Mouse (Mus musculus): Measurements from ENCODE around the gene Grin2b. TPM values are rescaled to one million over a fixed set of nuclear protein-coding genes. Genes with fewer than 3 reads are reported as not detected.

Grin2b gene
- total and polyA plus RNA-seq, 3 experiments = not detected

DNA sequence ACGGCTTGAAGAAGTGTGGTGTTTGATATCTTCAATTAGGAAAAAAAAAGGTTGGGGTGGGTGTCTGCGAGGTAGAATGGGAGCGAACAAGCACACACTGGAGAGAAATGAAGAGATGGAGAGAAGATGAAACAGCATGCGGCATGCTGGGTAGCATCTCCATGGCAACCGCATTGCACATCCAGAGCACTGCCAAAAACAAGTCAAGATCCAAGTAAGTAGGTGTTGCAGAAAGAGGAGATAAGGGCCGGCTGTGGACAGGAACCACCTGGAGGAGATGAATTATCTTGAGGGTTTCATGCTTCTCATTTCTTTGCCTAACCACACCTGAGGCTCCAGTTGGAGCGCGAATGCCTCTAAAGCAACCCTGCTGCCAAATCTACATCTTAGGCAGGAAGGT is 313.8 kb downstream of the Grin2b start:
- dilution Hi-C loops (cut with MboI; ENCODE audit: extremely low pct_ligation_motif_present, extremely low pct_unique_long_range_greater_than_20kb, low sequenced_read_pairs) = no loop called here
- no peaks in the 10 kb centered on the region for H3K4me1 ChIP-seq (ENCODE audit: control insufficient read depth in 1 of 2, insufficient read depth in 2 of 2)
- H3K27ac ChIP-seq (ENCODE audit: insufficient read depth, low read depth) = no peak overlapping the region
- no peak overlapping the region for H3K9ac ChIP-seq (ENCODE audit: insufficient read depth, low read depth)
- no peaks in the 10 kb centered on the region for H3K79me2 ChIP-seq (replicated peaks; ENCODE audit: control insufficient read depth, extremely low read depth, insufficient read depth, poor library complexity, severe bottlenecking)
- in situ Hi-C loops (cut with MboI; ENCODE audit: low pct_ligation_motif_present, low pct_unique_long_range_greater_than_20kb, low sequenced_read_pairs) = no loop called here
- no peak for DNase-seq (ENCODE audit: extremely low read depth)
- TF ChIP-seq ZMIZ1 (IDR thresholded peaks at IDR 0.05; ENCODE audit: low read depth, low read length) = no peak
- no peak for TF ChIP-seq MAX (IDR thresholded peaks at IDR 0.05; ENCODE audit: low read length)
- TF ChIP-seq ZNF384 (IDR thresholded peaks at IDR 0.05; ENCODE audit: low read depth, low read length) = no peak
- TF ChIP-seq ETS1 (conservative IDR thresholded peaks at IDR 0.05; ENCODE audit: low read depth, low read length) = no peak
- TF ChIP-seq MYC (IDR thresholded peaks at IDR 0.05; ENCODE audit: low read depth, low read length) = no peak
- no peak for TF ChIP-seq MEF2A (IDR thresholded peaks at IDR 0.05; ENCODE audit: borderline replicate concordance, low read depth, low read length)
- TF ChIP-seq EP300 (IDR thresholded peaks at IDR 0.05; ENCODE audit: low read length) = no peak
- TF ChIP-seq CHD2 (IDR thresholded peaks at IDR 0.05; ENCODE audit: low read length) = no peak
- TF ChIP-seq MAZ (IDR thresholded peaks at IDR 0.05; ENCODE audit: low read depth, low read length) = no peak
- no peak for TF ChIP-seq IRF4 (IDR thresholded peaks at IDR 0.05; ENCODE audit: low read depth, low read length)
- no peak for TF ChIP-seq TCF12 (IDR thresholded peaks at IDR 0.05; ENCODE audit: low read depth, low read length)
- TF ChIP-seq NRF1 (IDR thresholded peaks at IDR 0.05; ENCODE audit: low read depth, low read length) = no peak
- no peak for TF ChIP-seq ELF1 (IDR thresholded peaks at IDR 0.05; ENCODE audit: low read depth, low read length)
- H3K36me3 ChIP-seq (replicated peaks in 1 of 2; ENCODE audit: control insufficient read depth in 1 of 2, insufficient read depth in 1 of 2, low read length in 1 of 2) = no peaks in the 10 kb centered on the region
- no peak overlapping the region for H3K4me3 ChIP-seq (replicated peaks in 1 of 3; ENCODE audit: low read depth in 2 of 3, low read length in 2 of 3, poor library complexity in 1 of 3)
- no peak overlapping the region for H3K4me2 ChIP-seq (ENCODE audit: insufficient read depth, low read depth, poor library complexity, severe bottlenecking)
- no peaks in the 10 kb centered on the region for H3K27me3 ChIP-seq (replicated peaks)
- peaks cover 88% of the 10 kb centered on the region for H3K9me3 ChIP-seq (replicated peaks; ENCODE audit: low read length)

DNA sequence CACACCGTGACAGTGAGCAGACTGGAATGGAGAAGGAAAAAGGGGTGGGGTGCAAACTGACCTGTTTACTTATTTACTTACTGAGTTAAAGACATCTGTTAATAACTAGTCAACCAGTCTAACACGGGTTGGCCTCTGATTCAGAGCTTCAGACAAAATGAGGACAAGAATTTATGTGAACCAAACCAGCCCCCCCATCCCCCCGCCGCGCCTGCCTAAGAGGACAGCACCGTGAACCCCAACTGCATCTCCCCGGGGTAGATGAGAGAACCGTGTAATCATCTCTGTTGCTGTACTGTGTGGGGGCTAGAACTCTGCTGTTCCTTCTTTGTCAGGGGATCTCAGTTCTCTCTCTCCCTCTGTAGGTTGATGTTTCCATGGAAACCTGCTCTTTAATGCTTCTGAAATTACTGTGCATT is 319.1 kb downstream of the Grin2b start:
- H3K79me2 ChIP-seq (replicated peaks; ENCODE audit: control insufficient read depth, extremely low read depth, insufficient read depth, poor library complexity, severe bottlenecking) = no peaks in the 10 kb centered on the region
- TF ChIP-seq ZKSCAN1 (IDR thresholded peaks at IDR 0.05; ENCODE audit: borderline replicate concordance, low read depth, low read length) (no peak), MEF2A (IDR thresholded peaks at IDR 0.05; ENCODE audit: borderline replicate concordance, low read depth, low read length) (no peak), SMC3 (IDR thresholded peaks at IDR 0.05; ENCODE audit: low read depth, low read length) (no peak), ZNF384 (IDR thresholded peaks at IDR 0.05; ENCODE audit: low read depth, low read length) (no peak), ZC3H11A (IDR thresholded peaks at IDR 0.05; ENCODE audit: low read depth, low read length) (no peak), UBTF (IDR thresholded peaks at IDR 0.05; ENCODE audit: low read depth, low read length) (no peak), MXI1 (IDR thresholded peaks at IDR 0.05; ENCODE audit: low read depth, low read length) (no peak), KAT2A (IDR thresholded peaks at IDR 0.05; ENCODE audit: insufficient replicate concordance, low read length) (no peak), EP300 (IDR thresholded peaks at IDR 0.05; ENCODE audit: low read length) (no peak)
- in situ Hi-C loops (cut with MboI; ENCODE audit: low pct_ligation_motif_present, low pct_unique_long_range_greater_than_20kb, low sequenced_read_pairs) (no loop called here), dilution Hi-C loops (cut with MboI; ENCODE audit: extremely low pct_ligation_motif_present, extremely low pct_unique_long_range_greater_than_20kb, low sequenced_read_pairs) (no loop called here)
- peaks cover 76% of the 10 kb centered on the region for H3K9me3 ChIP-seq (replicated peaks; ENCODE audit: low read length)
- H3K36me3 ChIP-seq (replicated peaks in 1 of 2; ENCODE audit: control insufficient read depth in 1 of 2, insufficient read depth in 1 of 2, low read length in 1 of 2) = no peaks in the 10 kb centered on the region
- no peaks in the 10 kb centered on the region for H3K27me3 ChIP-seq (replicated peaks)
- no peak overlapping the region for H3K4me3 ChIP-seq (replicated peaks in 1 of 3; ENCODE audit: low read depth in 2 of 3, low read length in 2 of 3, poor library complexity in 1 of 3)
- H3K4me2 ChIP-seq (ENCODE audit: insufficient read depth, low read depth, poor library complexity, severe bottlenecking) = no peak overlapping the region
- H3K4me1 ChIP-seq (ENCODE audit: control insufficient read depth in 1 of 2, insufficient read depth in 2 of 2) = no peaks in the 10 kb centered on the region
- DNase-seq (ENCODE audit: extremely low read depth) = no peak
- H3K9ac ChIP-seq (ENCODE audit: insufficient read depth, low read depth) = no peak overlapping the region
- H3K27ac ChIP-seq (ENCODE audit: insufficient read depth, low read depth) = no peak overlapping the region
